Mouse (Mus musculus) brain, embryonic 14.5 days (tissue): ENCODE measurements at regions not wholly inside any gene's neighbourhood (a gene's known extent, or its start where the extent isn't known, plus 50 kb on each side); places are given as distances from the start of the nearest gene placed in this dataset.

Experiments used
- CTCF ChIP-seq: fragments of 200-500 bp; IDR thresholded peaks from 2 replicates; pipeline ENCODE4 v1.5.1; 2012; ENCODE audit warnings: inconsistent platforms, mild to moderate bottlenecking, moderate library complexity, borderline replicate concordance; ENCODE audit not compliant: insufficient read depth, insufficient read length; ENCODE audit errors: extremely low read depth
- POLR2A ChIP-seq: fragments of 200-500 bp; IDR thresholded peaks from 2 replicates; pipeline ENCODE4 v1.6.1; 2012; ENCODE audit warnings: mild to moderate bottlenecking, inconsistent platforms, borderline replicate concordance; ENCODE audit not compliant: poor library complexity, insufficient read depth, insufficient read length, severe bottlenecking; ENCODE audit errors: extremely low read depth

- TF ChIP-seq CTCF (no peak), POLR2A (no peak)
Measured at GRCm38 (mm10) chr8:100193228-100193627, 777.0 kb upstream of the Cdh8 start.
